Mouse (Mus musculus) forebrain, embryonic 16.5 days (tissue): ENCODE measurements around the gene Klf2. TPM values are rescaled to one million over a fixed set of nuclear protein-coding genes. Genes with fewer than 3 reads are reported as not detected.
A peak's percentile ranks its signal among the peaks of the same experiment; 100 is the strongest.

Experiments
- ATAC-seq: fragments of 200-750 bp; cut with Nextera tagmentation; 2 replicates; pipeline ENCODE4 v1.8.0; 2017; ENCODE audit warnings: mild to moderate bottlenecking, moderate library complexity
- H3K27ac ChIP-seq: fragments of 300-500 bp; sonication (generic); 2 replicates; pipeline ENCODE4 v1.5.1; 2014; ENCODE audit warnings: low read length, control low read depth
- H3K27me3 ChIP-seq: fragments of 300-500 bp; sonication (generic); replicated peaks from 2 replicates; pipeline ENCODE4 v1.6.1; 2014; ENCODE audit warnings: low read length; ENCODE audit not compliant: control insufficient read depth, insufficient read depth
- H3K36me3 ChIP-seq: fragments of 300-500 bp; sonication (generic); 2 replicates; pipeline ENCODE4 v1.6.1; 2014; ENCODE audit not compliant: control insufficient read depth, insufficient read depth
- H3K4me1 ChIP-seq: fragments of 300-500 bp; sonication (generic); replicated peaks from 2 replicates; pipeline ENCODE4 v1.6.1; 2014; ENCODE audit warnings: low read length; ENCODE audit not compliant: control insufficient read depth, insufficient read depth
- H3K4me2 ChIP-seq: fragments of 300-500 bp; sonication (generic); 2 replicates; pipeline ENCODE4 v1.6.1; 2014; ENCODE audit warnings: mild to moderate bottlenecking, low read length, control low read depth
- H3K4me3 ChIP-seq: fragments of 300-500 bp; sonication (generic); replicated peaks from 2 replicates; pipeline ENCODE4 v1.5.1; 2014; ENCODE audit warnings: mild to moderate bottlenecking, low read length, control low read depth
- H3K9ac ChIP-seq: fragments of 300-500 bp; sonication (generic); replicated peaks from 2 replicates; pipeline ENCODE4 v1.6.1; 2014; ENCODE audit warnings: low read depth, low read length, control low read depth
- H3K9me3 ChIP-seq: fragments of 300-500 bp; sonication (generic); 2 replicates; pipeline ENCODE4 v1.6.1; 2016; ENCODE audit warnings: low read length; ENCODE audit not compliant: control insufficient read depth
- WGBS: fragments of 180-500 bp; shearing (Covaris S2); extraction: QIAGEN DNeasy Blood & Tissue Kit; methylation state at CpG from one replicate; pipeline ENCODE4 v1.1.7; 2014; 5-methylcytosine and 5-hydroxymethylcytosine counted together
- polyA plus RNA-seq: library from polyadenylated mRNA; unstranded; fragments of >200 nt; fragmentation: Nextera tagmentation; extraction: Ambion mirVana; gene quantifications from 2 replicates; pipeline ENCODE4 v1.2.1, GENCODE M21; 2015

Gene Klf2
- polyA plus RNA-seq, 1 experiment from 2014 or later: 3.2 TPM

GRCm38 (mm10) chr8:72312926-72313518 is 5.8 kb upstream of the Klf2 start:
- Histone ChIP-seq H3K36me3 (no peaks in the 10 kb centered on the region), H3K27ac (no peak overlapping the region), H3K4me2 (no peak overlapping the region), H3K27me3 (no peaks in the 10 kb centered on the region), H3K4me3 (no peak overlapping the region), H3K9ac (no peak overlapping the region), H3K9me3 (no peaks in the 10 kb centered on the region), H3K4me1 (peaks cover 2% of the 10 kb centered on the region; the same call in 1 of the 2 replicates)
- no peak for ATAC-seq
- 93% methylated on average over 3 of the region's 3 CpGs for WGBS

- WGBS: 13% methylated on average over 10 of the region's 10 CpGs
- no peak overlapping the region for H3K4me3 ChIP-seq
- H3K9me3 ChIP-seq: no peaks in the 10 kb centered on the region
- peaks cover 15% of the 10 kb centered on the region for H3K4me1 ChIP-seq
- H3K36me3 ChIP-seq: no peaks in the 10 kb centered on the region
- no peak overlapping the region for H3K9ac ChIP-seq
- no peak for ATAC-seq
- H3K27ac ChIP-seq: no peak overlapping the region
- peaks cover 24% of the 10 kb centered on the region for H3K27me3 ChIP-seq
- H3K4me2 ChIP-seq: no peak overlapping the region
Observed at GRCm38 (mm10) chr8:72316053-72316695, 2.7 kb upstream of the Klf2 start.

- no peak for ATAC-seq
- Histone ChIP-seq H3K36me3 (no peaks in the 10 kb centered on the region), H3K9ac (no peak overlapping the region), H3K4me3 (no peak overlapping the region), H3K9me3 (no peaks in the 10 kb centered on the region), H3K27me3 (peaks cover 36% of the 10 kb centered on the region), H3K4me2 (no peak overlapping the region), H3K27ac (no peak overlapping the region), H3K4me1 (peaks cover 15% of the 10 kb centered on the region)
- WGBS: 43% methylated on average over 5 of the region's 5 CpGs
Observed at GRCm38 (mm10) chr8:72317741-72318301, 1.0 kb upstream of the Klf2 start.

GRCm38 (mm10) chr8:72319397-72319796 is 564 bp downstream of the Klf2 start:
- peak; percentile 6; the same call in 1 of the 2 replicates for ATAC-seq
- peaks cover 36% of the 10 kb centered on the region for H3K27me3 ChIP-seq

GRCm38 (mm10) chr8:72319921-72320802 is 1.3 kb downstream of the Klf2 start:
- Histone ChIP-seq H3K4me3 (peak overlapping the region; percentile 60), H3K4me1 (peaks cover 15% of the 10 kb centered on the region), H3K27ac (no peak overlapping the region), H3K27me3 (peaks cover 36% of the 10 kb centered on the region), H3K4me2 (peak overlapping the region; percentile 94), H3K9me3 (no peaks in the 10 kb centered on the region), H3K36me3 (no peaks in the 10 kb centered on the region), H3K9ac (peak overlapping the region; percentile 46)
- 6% methylated on average over 55 of the region's 55 CpGs for whole genome bisulfite sequencing
- no peak for ATAC-seq

More at GRCm38 (mm10) chr8:72319397-72319796, 564 bp downstream of the Klf2 start:
- Histone ChIP-seq H3K36me3 (no peaks in the 10 kb centered on the region), H3K9ac (peak overlapping the region; percentile 46), H3K4me2 (peak overlapping the region; percentile 94), H3K27ac (no peak overlapping the region), H3K4me1 (peaks cover 15% of the 10 kb centered on the region), H3K9me3 (no peaks in the 10 kb centered on the region), H3K4me3 (peak overlapping the region; percentile 60)
- WGBS: 2% methylated on average over 46 of the region's 48 CpGs

GRCm38 (mm10) chr8:72320803-72321583 is 2.2 kb downstream of the Klf2 start:
- H3K27ac ChIP-seq: no peak overlapping the region
- H3K9me3 ChIP-seq: no peaks in the 10 kb centered on the region
- no peak overlapping the region for H3K9ac ChIP-seq
- no peak overlapping the region for H3K4me3 ChIP-seq
- peaks cover 36% of the 10 kb centered on the region for H3K27me3 ChIP-seq
- ATAC-seq: no peak
- H3K4me1 ChIP-seq: peaks cover 15% of the 10 kb centered on the region
- no peaks in the 10 kb centered on the region for H3K36me3 ChIP-seq
- H3K4me2 ChIP-seq: no peak overlapping the region
- 62% methylated on average over 25 of the region's 25 CpGs for WGBS

GRCm38 (mm10) chr8:72321635-72322441 is 3.0 kb downstream of the Klf2 start:
- Histone ChIP-seq H3K27me3 (peaks cover 36% of the 10 kb centered on the region), H3K4me2 (no peak overlapping the region), H3K27ac (no peak overlapping the region), H3K4me1 (peaks cover 15% of the 10 kb centered on the region), H3K9me3 (no peaks in the 10 kb centered on the region), H3K4me3 (no peak overlapping the region), H3K36me3 (no peaks in the 10 kb centered on the region), H3K9ac (no peak overlapping the region)
- no peak for ATAC-seq
- WGBS: 92% methylated on average over 20 of the region's 20 CpGs

- H3K27ac ChIP-seq: no peak overlapping the region
- peaks cover 15% of the 10 kb centered on the region for H3K4me1 ChIP-seq
- no peak for ATAC-seq
- H3K36me3 ChIP-seq: no peaks in the 10 kb centered on the region
- no peak overlapping the region for H3K9ac ChIP-seq
- no peak overlapping the region for H3K4me3 ChIP-seq
- 70% methylated on average over 7 of the region's 7 CpGs for WGBS
- peaks cover 36% of the 10 kb centered on the region for H3K27me3 ChIP-seq
- no peaks in the 10 kb centered on the region for H3K9me3 ChIP-seq
- H3K4me2 ChIP-seq: no peak overlapping the region
Observed at GRCm38 (mm10) chr8:72322471-72322889, 3.6 kb downstream of the Klf2 start.
